Mouse (Mus musculus) inflammation-experienced regulatory T-cells, adult 6 months (primary cell): ENCODE measurements around the gene Klf17. TPM values are rescaled to one million over a fixed set of nuclear protein-coding genes. Genes with fewer than 3 reads are reported as not detected.

Source experiments
- polyA plus RNA-seq, 3 experiments: library from polyadenylated mRNA; unstranded; fragments of 100-300 nt; shearing (Covaris generic); gene quantifications; one replicate each; pipeline ENCODE4 v1.2.1; 2017

Gene Klf17
- polyA plus RNA-seq, 3 experiments from 2014 or later, result 0.15 TPM; not detected in 2

Other genes starting within 250 kb of the Klf17 start
- gene Eri3, start 215.3 kb downstream of the Klf17 start, polyA plus RNA-seq, result 10 to 100 TPM; 37.3 to 65.3 (median 61.9) TPM
- gene Dmap1, start 83.4 kb downstream of the Klf17 start, polyA plus RNA-seq, result 10 to 100 TPM; 19.5 to 27.7 (median 21.6) TPM
- not detected for gene Gm12845, start 41.2 kb downstream of the Klf17 start, polyA plus RNA-seq
- not detected for gene Slc6a9, start 68.9 kb upstream of the Klf17 start, polyA plus RNA-seq
- not detected for gene Ccdc24, start 106.9 kb upstream of the Klf17 start, polyA plus RNA-seq
- gene B4galt2, start 117.8 kb upstream of the Klf17 start, polyA plus RNA-seq, result not detected
- 100 to 1,000 TPM in 1 of 3 experiments, 10 to 100 TPM in 2; 75.7 to 115 (median 83.2) TPM for gene Atp6v0b, start 121.7 kb upstream of the Klf17 start, polyA plus RNA-seq
- gene Dph2, start 126.4 kb upstream of the Klf17 start, polyA plus RNA-seq, result 10 to 100 TPM; 20.1 to 32.4 (median 23.9) TPM
- 10 to 100 TPM; 11.3 to 13.9 (median 12.7) TPM for gene Ipo13, start 149.4 kb upstream of the Klf17 start, polyA plus RNA-seq
- not detected for gene Artn, start 164.1 kb upstream of the Klf17 start, polyA plus RNA-seq